Comparison of ENCODE assay signal across 10 mouse cellular contexts in the genomic region with DNA sequence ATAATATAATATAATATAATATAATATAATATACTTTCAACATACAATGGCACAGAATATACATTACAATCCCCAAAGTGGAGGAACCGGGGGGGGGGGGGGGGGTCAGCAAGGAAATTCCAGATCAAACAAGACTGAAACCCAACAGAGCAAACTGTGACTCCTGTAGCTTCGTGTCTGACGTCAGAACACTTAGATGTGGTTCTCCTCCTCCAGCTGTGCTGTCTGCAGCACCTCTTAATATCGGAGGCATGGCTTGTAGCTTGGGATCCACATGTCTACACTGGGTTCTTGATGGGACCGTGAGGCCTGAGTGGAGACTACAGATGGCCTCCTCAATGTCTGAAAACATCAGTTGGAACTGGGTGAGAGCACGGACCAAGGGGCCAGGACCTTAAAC.
"Had no signal": no experiment of that assay in that cellular context is flagged by ENCODE, and none has a peak within 500 bp of the region (broad histone marks: within the 10 kb centered on the region; RNA-seq: fewer than 3 reads in every experiment).

No protein-coding gene starts in this region.

- DNase-seq: retina, postnatal 1 day; right cerebral cortex, adult 18-20 months; right cerebral cortex, postnatal 14 days; right cerebral cortex, postnatal 25 days; right cerebral cortex, postnatal 4 days; spleen, adult 18-20 months; thymus, adult 2 months; thymus, postnatal 25 days; thymus, postnatal 36 days; thymus, postnatal 4 days had no signal
